Mouse (Mus musculus) E14TG2a.4 (cell line): Measurements from ENCODE around the gene Mrpl14.

Experiments
- CTCF ChIP-seq: conservative IDR thresholded peaks from 2 replicates; pipeline ENCODE4 v1.5.1; 2014; ENCODE audit warnings: low read length
- NANOG ChIP-seq: IDR thresholded peaks from 2 replicates; pipeline ENCODE4 v1.6.1; 2014; ENCODE audit warnings: borderline replicate concordance, low read length, mixed read lengths
- POU5F1 ChIP-seq: IDR thresholded peaks from 2 replicates; pipeline ENCODE4 v1.6.1; 2014; ENCODE audit warnings: low read length, borderline replicate concordance

DNA sequence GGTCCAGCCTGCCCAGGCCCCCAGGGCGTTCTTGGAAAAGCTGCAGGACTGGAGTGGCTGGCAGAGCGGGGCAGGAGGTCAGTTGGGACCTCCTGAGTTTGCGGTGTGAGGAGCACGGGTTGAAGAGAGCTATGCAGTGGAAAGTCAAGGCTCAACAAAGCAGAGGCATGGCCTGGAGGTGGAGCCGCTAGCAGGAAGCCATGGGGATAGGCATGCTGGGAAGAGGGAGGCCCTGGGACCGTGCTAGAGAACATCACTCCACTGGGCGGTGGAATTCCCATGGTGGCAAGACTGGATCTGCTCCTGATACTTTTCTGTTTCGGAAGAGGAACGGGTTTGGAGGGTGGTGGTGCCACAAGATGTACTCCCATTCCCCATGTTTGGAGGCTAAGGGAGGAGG, 10.9 kb downstream of the Mrpl14 start:
- TF ChIP-seq CTCF (no peak), NANOG (no peak), POU5F1 (no peak)
